Mouse (Mus musculus): ENCODE measurements around the gene Klhl2. TPM values are rescaled to one million over a fixed set of nuclear protein-coding genes. Genes with fewer than 3 reads are reported as not detected.

Gene Klhl2
- polyA plus RNA-seq, 1 experiment from 2014 or later, result 30.1 TPM

DNA sequence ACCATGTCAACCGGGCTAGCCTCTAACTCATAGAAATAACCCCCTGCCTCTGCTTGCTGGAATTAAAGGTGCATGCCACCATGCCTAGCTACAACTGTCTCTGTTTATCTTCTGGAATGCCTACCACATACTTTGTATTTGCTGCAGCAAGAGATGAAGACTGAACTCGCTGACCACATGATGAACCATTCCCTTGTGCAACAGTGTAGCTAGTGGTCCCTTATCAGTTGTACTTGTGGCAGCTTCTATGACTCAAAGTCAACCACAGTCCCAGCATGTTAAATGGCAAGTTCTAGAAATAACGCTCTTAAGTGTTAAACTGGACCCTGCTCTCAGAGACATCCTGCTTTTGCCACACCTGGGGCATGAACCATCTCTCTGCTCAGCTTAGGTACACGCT, 28.9 kb downstream of the Klhl2 start:
- no peak overlapping the region for H3K4me2 ChIP-seq (ENCODE audit: low read length)
- no peak for ATAC-seq
- no peak overlapping the region for H3K4me3 ChIP-seq (replicated peaks; ENCODE audit: low read length)
- H3K4me1 ChIP-seq (replicated peaks; ENCODE audit: control insufficient read depth, insufficient read depth, low read length), result no peaks in the 10 kb centered on the region
- no peaks in the 10 kb centered on the region for H3K27me3 ChIP-seq (replicated peaks; ENCODE audit: control insufficient read depth, insufficient read depth, low read length)
- no peaks in the 10 kb centered on the region for H3K9me3 ChIP-seq (ENCODE audit: control insufficient read depth, low read length)
- H3K27ac ChIP-seq (ENCODE audit: low read length), result no peak overlapping the region
- WGBS, result 98% methylated on average over 4 of the region's 4 CpGs
- no peak overlapping the region for H3K9ac ChIP-seq (replicated peaks; ENCODE audit: low read depth, low read length)
- no peaks in the 10 kb centered on the region for H3K36me3 ChIP-seq (ENCODE audit: control insufficient read depth, insufficient read depth)

GRCm38 (mm10) chr8:64811790-64812189, 38.0 kb downstream of the Klhl2 start:
- Histone ChIP-seq H3K4me2 (ENCODE audit: low read length) (no peak overlapping the region), H3K9me3 (ENCODE audit: control insufficient read depth, low read length) (no peaks in the 10 kb centered on the region)
- 96% methylated on average over 9 of the region's 9 CpGs for WGBS

DNA sequence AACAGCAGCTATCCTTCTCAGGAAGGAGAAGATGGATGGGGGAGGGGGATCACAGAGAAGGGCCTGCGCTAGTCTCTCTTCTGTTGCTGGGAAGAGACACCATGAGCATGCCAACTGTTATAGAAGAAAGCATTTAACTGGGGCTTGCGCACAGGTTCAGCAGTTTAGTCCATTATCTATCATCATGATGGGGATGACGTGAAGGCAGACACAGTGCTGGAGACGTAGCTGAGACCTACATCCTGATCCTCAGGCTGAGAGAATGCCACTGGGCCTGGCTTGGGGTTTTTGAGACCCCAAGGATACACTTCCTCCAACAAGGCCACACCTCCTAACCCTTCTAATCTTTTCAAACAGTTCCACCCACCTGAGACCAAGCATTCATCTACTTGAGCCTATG, 38.7 kb downstream of the Klhl2 start:
- Histone ChIP-seq H3K27me3 (replicated peaks; ENCODE audit: control insufficient read depth, insufficient read depth, low read length) (no peaks in the 10 kb centered on the region), H3K9me3 (ENCODE audit: control insufficient read depth, low read length) (no peaks in the 10 kb centered on the region), H3K4me3 (replicated peaks; ENCODE audit: low read length) (no peak overlapping the region), H3K27ac (ENCODE audit: low read length) (no peak overlapping the region), H3K9ac (replicated peaks; ENCODE audit: low read depth, low read length) (no peak overlapping the region), H3K36me3 (ENCODE audit: control insufficient read depth, insufficient read depth) (peaks cover 5% of the 10 kb centered on the region; the same call in 1 of the 2 replicates), H3K4me2 (ENCODE audit: low read length) (no peak overlapping the region), H3K4me1 (replicated peaks; ENCODE audit: control insufficient read depth, insufficient read depth, low read length) (no peaks in the 10 kb centered on the region)
- 74% methylated on average over 4 of the region's 4 CpGs for WGBS
- no peak for ATAC-seq

More at GRCm38 (mm10) chr8:64811790-64812189, 38.0 kb downstream of the Klhl2 start:
- Histone ChIP-seq H3K9ac (replicated peaks; ENCODE audit: low read depth, low read length) (no peak overlapping the region), H3K36me3 (ENCODE audit: control insufficient read depth, insufficient read depth) (peaks cover 5% of the 10 kb centered on the region; the same call in 1 of the 2 replicates), H3K4me3 (replicated peaks; ENCODE audit: low read length) (no peak overlapping the region), H3K27ac (ENCODE audit: low read length) (no peak overlapping the region), H3K27me3 (replicated peaks; ENCODE audit: control insufficient read depth, insufficient read depth, low read length) (no peaks in the 10 kb centered on the region), H3K4me1 (replicated peaks; ENCODE audit: control insufficient read depth, insufficient read depth, low read length) (no peaks in the 10 kb centered on the region)
- no peak for ATAC-seq

- Histone ChIP-seq H3K36me3 (ENCODE audit: control insufficient read depth, insufficient read depth) (peaks cover 4% of the 10 kb centered on the region; the same call in 1 of the 2 replicates), H3K4me3 (replicated peaks; ENCODE audit: low read length) (no peak overlapping the region), H3K4me2 (ENCODE audit: low read length) (no peak overlapping the region), H3K4me1 (replicated peaks; ENCODE audit: control insufficient read depth, insufficient read depth, low read length) (no peaks in the 10 kb centered on the region), H3K27me3 (replicated peaks; ENCODE audit: control insufficient read depth, insufficient read depth, low read length) (no peaks in the 10 kb centered on the region), H3K9me3 (ENCODE audit: control insufficient read depth, low read length) (no peaks in the 10 kb centered on the region), H3K27ac (ENCODE audit: low read length) (no peak overlapping the region), H3K9ac (replicated peaks; ENCODE audit: low read depth, low read length) (no peak overlapping the region)
- 90% methylated on average over 3 of the region's 3 CpGs for WGBS
- ATAC-seq, result no peak
Observed at GRCm38 (mm10) chr8:64806558-64806957, 43.3 kb downstream of the Klhl2 start.

DNA sequence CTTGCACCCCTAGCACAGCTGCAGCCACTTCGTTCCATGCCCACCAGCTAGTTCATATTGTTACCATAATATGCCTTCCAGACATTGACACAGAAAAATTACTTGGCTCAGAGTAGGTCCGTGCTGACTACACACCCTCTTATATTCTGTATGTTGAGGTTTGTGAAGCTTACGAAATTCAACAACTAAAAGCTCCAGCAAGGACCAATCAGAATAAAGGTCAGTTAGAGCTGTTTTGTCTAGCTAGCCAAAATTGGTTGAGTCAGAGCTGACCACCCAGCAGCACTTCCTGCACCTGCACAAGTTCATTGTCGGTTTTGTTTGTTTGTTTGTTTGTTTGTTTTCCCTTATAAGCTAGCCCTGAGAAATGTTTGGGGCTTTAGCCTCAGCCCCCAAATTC, 44.8 kb downstream of the Klhl2 start:
- Histone ChIP-seq H3K4me1 (replicated peaks; ENCODE audit: control insufficient read depth, insufficient read depth, low read length) (no peaks in the 10 kb centered on the region), H3K9me3 (ENCODE audit: control insufficient read depth, low read length) (no peaks in the 10 kb centered on the region), H3K36me3 (ENCODE audit: control insufficient read depth, insufficient read depth) (no peaks in the 10 kb centered on the region), H3K27me3 (replicated peaks; ENCODE audit: control insufficient read depth, insufficient read depth, low read length) (no peaks in the 10 kb centered on the region), H3K27ac (ENCODE audit: low read length) (no peak overlapping the region), H3K4me2 (ENCODE audit: low read length) (no peak overlapping the region), H3K4me3 (replicated peaks; ENCODE audit: low read length) (no peak overlapping the region), H3K9ac (replicated peaks; ENCODE audit: low read depth, low read length) (no peak overlapping the region)
- ATAC-seq, result no peak
- WGBS, result 78% methylated on average over 4 of the region's 4 CpGs

DNA sequence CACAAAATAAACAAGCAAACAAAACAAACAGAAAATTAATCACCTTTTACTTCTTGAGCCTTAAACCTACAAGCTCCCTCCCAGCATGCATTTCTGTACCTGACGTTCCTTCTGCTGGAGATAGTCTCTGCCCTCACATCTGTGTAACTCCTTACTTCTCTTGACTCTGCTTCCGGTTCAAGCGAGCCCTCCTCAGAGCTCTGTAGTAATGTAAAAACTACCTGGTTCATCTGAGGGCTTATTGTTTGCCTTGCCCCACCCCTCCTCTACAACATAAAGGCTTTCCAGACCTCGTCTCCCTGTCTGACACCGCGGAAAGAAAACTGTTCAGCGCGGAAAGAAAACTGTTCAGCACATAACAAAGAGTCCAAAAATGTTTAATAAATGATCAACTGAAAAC, 50.5 kb downstream of the Klhl2 start:
- no peaks in the 10 kb centered on the region for H3K9me3 ChIP-seq (ENCODE audit: control insufficient read depth, low read length)
- no peak overlapping the region for H3K4me2 ChIP-seq (ENCODE audit: low read length)
- no peak overlapping the region for H3K9ac ChIP-seq (replicated peaks; ENCODE audit: low read depth, low read length)
- H3K36me3 ChIP-seq (ENCODE audit: control insufficient read depth, insufficient read depth), result no peaks in the 10 kb centered on the region
- no peak overlapping the region for H3K4me3 ChIP-seq (replicated peaks; ENCODE audit: low read length)
- H3K27me3 ChIP-seq (replicated peaks; ENCODE audit: control insufficient read depth, insufficient read depth, low read length), result no peaks in the 10 kb centered on the region
- 87% methylated on average over 8 of the region's 8 CpGs for WGBS
- no peak for ATAC-seq
- H3K27ac ChIP-seq (ENCODE audit: low read length), result no peak overlapping the region
- no peaks in the 10 kb centered on the region for H3K4me1 ChIP-seq (replicated peaks; ENCODE audit: control insufficient read depth, insufficient read depth, low read length)

DNA sequence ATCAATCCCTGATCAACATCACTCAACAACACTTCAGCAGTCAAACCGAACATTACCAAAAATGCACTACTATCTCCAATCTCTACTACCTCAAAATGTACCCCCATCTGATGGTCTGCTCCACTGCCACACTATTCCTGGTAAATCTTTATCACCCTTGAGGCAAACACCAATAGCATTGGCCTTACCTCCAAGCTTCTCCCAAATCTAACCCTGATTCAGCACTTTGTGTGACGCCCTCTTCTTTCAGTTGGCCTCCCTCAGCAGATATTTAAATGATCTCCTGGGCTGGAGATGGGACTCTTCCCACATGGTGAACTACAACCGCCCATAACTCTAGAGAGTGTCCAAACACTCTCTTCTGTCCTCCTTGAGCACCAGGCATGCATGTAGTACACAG, 51.3 kb downstream of the Klhl2 start:
- Histone ChIP-seq H3K9me3 (ENCODE audit: control insufficient read depth, low read length) (no peaks in the 10 kb centered on the region), H3K36me3 (ENCODE audit: control insufficient read depth, insufficient read depth) (no peaks in the 10 kb centered on the region), H3K27me3 (replicated peaks; ENCODE audit: control insufficient read depth, insufficient read depth, low read length) (no peaks in the 10 kb centered on the region), H3K27ac (ENCODE audit: low read length) (no peak overlapping the region), H3K4me3 (replicated peaks; ENCODE audit: low read length) (no peak overlapping the region), H3K4me2 (ENCODE audit: low read length) (no peak overlapping the region), H3K4me1 (replicated peaks; ENCODE audit: control insufficient read depth, insufficient read depth, low read length) (no peaks in the 10 kb centered on the region), H3K9ac (replicated peaks; ENCODE audit: low read depth, low read length) (no peak overlapping the region)
- 88% methylated on average over 3 of the region's 3 CpGs for WGBS
- ATAC-seq, result no peak

DNA sequence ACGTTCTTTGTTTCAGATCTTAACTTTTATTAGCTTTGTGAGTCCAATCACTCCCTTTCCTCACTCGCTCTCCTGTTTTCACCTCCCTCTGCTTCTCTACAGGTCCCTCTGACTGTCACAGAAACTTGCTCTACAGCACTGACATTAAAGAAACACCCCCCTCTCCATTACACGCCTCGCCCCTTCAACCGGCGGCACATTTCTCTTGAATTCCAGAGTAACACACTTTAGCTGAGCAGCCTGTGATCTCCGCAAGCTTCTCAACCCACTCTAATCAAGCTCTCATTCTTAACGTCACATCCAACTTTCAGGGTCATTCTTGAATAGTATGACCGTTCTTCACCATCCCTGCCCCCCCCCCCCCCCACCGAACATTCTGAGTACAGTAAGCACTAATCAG, 52.1 kb downstream of the Klhl2 start:
- H3K9ac ChIP-seq (replicated peaks; ENCODE audit: low read depth, low read length), result no peak overlapping the region
- H3K4me2 ChIP-seq (ENCODE audit: low read length), result no peak overlapping the region
- no peaks in the 10 kb centered on the region for H3K36me3 ChIP-seq (ENCODE audit: control insufficient read depth, insufficient read depth)
- no peak overlapping the region for H3K4me3 ChIP-seq (replicated peaks; ENCODE audit: low read length)
- WGBS, result 95% methylated on average over 10 of the region's 10 CpGs
- no peaks in the 10 kb centered on the region for H3K27me3 ChIP-seq (replicated peaks; ENCODE audit: control insufficient read depth, insufficient read depth, low read length)
- no peak overlapping the region for H3K27ac ChIP-seq (ENCODE audit: low read length)
- no peaks in the 10 kb centered on the region for H3K4me1 ChIP-seq (replicated peaks; ENCODE audit: control insufficient read depth, insufficient read depth, low read length)
- no peak for ATAC-seq
- H3K9me3 ChIP-seq (ENCODE audit: control insufficient read depth, low read length), result no peaks in the 10 kb centered on the region

- Histone ChIP-seq H3K27me3 (replicated peaks; ENCODE audit: control insufficient read depth, insufficient read depth, low read length) (no peaks in the 10 kb centered on the region), H3K4me3 (replicated peaks; ENCODE audit: low read length) (no peak overlapping the region), H3K9ac (replicated peaks; ENCODE audit: low read depth, low read length) (no peak overlapping the region), H3K27ac (ENCODE audit: low read length) (no peak overlapping the region), H3K4me1 (replicated peaks; ENCODE audit: control insufficient read depth, insufficient read depth, low read length) (no peaks in the 10 kb centered on the region; the same call in 1 of the 2 replicates), H3K36me3 (ENCODE audit: control insufficient read depth, insufficient read depth) (no peaks in the 10 kb centered on the region), H3K9me3 (ENCODE audit: control insufficient read depth, low read length) (no peaks in the 10 kb centered on the region), H3K4me2 (ENCODE audit: low read length) (no peak overlapping the region)
- no peak for ATAC-seq
- WGBS, result 85% methylated on average over 4 of the region's 4 CpGs
Observed at GRCm38 (mm10) chr8:64791250-64791881, 58.5 kb downstream of the Klhl2 start.

DNA sequence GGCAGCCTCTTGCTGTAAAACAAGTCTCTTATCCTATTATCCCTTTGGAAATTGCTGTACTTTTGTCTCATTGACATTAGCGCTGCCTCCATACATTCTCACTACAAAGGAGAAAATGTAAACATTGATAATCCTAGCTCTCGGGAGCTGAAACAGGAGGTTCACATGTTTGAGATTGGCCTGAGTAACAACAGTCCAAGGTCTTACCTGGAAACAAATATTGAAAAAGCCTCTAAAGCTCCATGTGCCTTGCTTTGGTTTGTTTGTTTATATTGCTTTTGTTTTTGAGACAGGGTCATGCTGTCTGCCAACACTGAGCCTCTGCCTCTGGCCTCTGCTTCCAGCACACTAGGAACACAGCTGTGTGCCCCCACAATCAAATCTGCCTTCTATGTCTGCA, 59.4 kb downstream of the Klhl2 start:
- no peak overlapping the region for H3K27ac ChIP-seq (ENCODE audit: low read length)
- no peak overlapping the region for H3K4me3 ChIP-seq (replicated peaks; ENCODE audit: low read length)
- H3K27me3 ChIP-seq (replicated peaks; ENCODE audit: control insufficient read depth, insufficient read depth, low read length), result no peaks in the 10 kb centered on the region
- H3K9me3 ChIP-seq (ENCODE audit: control insufficient read depth, low read length), result no peaks in the 10 kb centered on the region
- no peaks in the 10 kb centered on the region for H3K36me3 ChIP-seq (ENCODE audit: control insufficient read depth, insufficient read depth)
- H3K4me2 ChIP-seq (ENCODE audit: low read length), result no peak overlapping the region
- H3K4me1 ChIP-seq (replicated peaks; ENCODE audit: control insufficient read depth, insufficient read depth, low read length), result no peaks in the 10 kb centered on the region; the same call in 1 of the 2 replicates
- WGBS, result 41% methylated on average over 2 of the region's 2 CpGs
- H3K9ac ChIP-seq (replicated peaks; ENCODE audit: low read depth, low read length), result no peak overlapping the region
- no peak for ATAC-seq

All from forebrain, embryonic 16.5 days (tissue).